Mouse (Mus musculus): ENCODE results near the gene Heatr6. TPM values are rescaled to one million over a fixed set of nuclear protein-coding genes. Genes with fewer than 3 reads are reported as not detected.

Heatr6 gene
- total RNA-seq, 2 experiments from 2014 or later = 10.1 to 14.4 TPM

GRCm38 (mm10) chr11:83802166-83802565 lies 48.7 kb downstream of the Heatr6 start:
- peak; percentile 44 for DNase-seq

- no peak for DNase-seq
Observed at GRCm38 (mm10) chr11:83802581-83802980, 49.1 kb downstream of the Heatr6 start.

GRCm38 (mm10) chr11:83810441-83810840 lies 56.9 kb downstream of the Heatr6 start:
- DNase-seq = no peak

- DNase-seq = no peak
Observed at GRCm38 (mm10) chr11:83815191-83815590, 61.7 kb downstream of the Heatr6 start.

- peak; percentile 74 for DNase-seq
Observed at GRCm38 (mm10) chr11:83815628-83816027, 62.1 kb downstream of the Heatr6 start.

- no peak for DNase-seq
Observed at GRCm38 (mm10) chr11:83817048-83817447, 63.6 kb downstream of the Heatr6 start.

GRCm38 (mm10) chr11:83817994-83818393 lies 64.5 kb downstream of the Heatr6 start:
- DNase-seq = no peak

GRCm38 (mm10) chr11:83818591-83819127 lies 65.2 kb downstream of the Heatr6 start:
- no peak for DNase-seq

GRCm38 (mm10) chr11:83819806-83820483 lies 66.4 kb downstream of the Heatr6 start:
- peak; percentile 15 for DNase-seq

- no peak for DNase-seq
Observed at GRCm38 (mm10) chr11:83826142-83826541, 72.6 kb downstream of the Heatr6 start.

- DNase-seq = no peak
Observed at GRCm38 (mm10) chr11:83828553-83829142, 75.2 kb downstream of the Heatr6 start.

GRCm38 (mm10) chr11:83832389-83832788 lies 78.9 kb downstream of the Heatr6 start:
- DNase-seq = peak; percentile 62

Other genes starting within 250 kb of the Heatr6 start
- not detected for gene Heatr9, start 231.5 kb upstream of the Heatr6 start, total RNA-seq (2021)
- gene Ccl5, start 223.2 kb upstream of the Heatr6 start, total RNA-seq (2021) = 1 to 10 TPM; 7.9 to 8.8 TPM
- gene Ccl9, start 175.1 kb upstream of the Heatr6 start, total RNA-seq (2021) = 10 to 100 TPM in 1 of 2 experiments, 1 to 10 TPM in 1; 8.6 to 12.2 TPM
- 10 to 100 TPM in 1 of 2 experiments, 1 to 10 TPM in 1; 6.6 to 12.9 TPM for gene Ccl6, start 160.6 kb upstream of the Heatr6 start, total RNA-seq (2021)
- not detected for gene Rpl9-ps1, start 108.1 kb upstream of the Heatr6 start, total RNA-seq (2021)
- gene Ccl3, start 104.3 kb upstream of the Heatr6 start, total RNA-seq (2021) = under 1 TPM in 1 of 2 experiments, not detected in 1; 0.36 TPM
- not detected for gene Ccl4, start 91.1 kb upstream of the Heatr6 start, total RNA-seq (2021)
- gene Wfdc17, start 49.7 kb upstream of the Heatr6 start, total RNA-seq (2021) = 1 to 10 TPM; 1.5 to 2.4 TPM
- gene Wfdc18, start 44.7 kb upstream of the Heatr6 start, total RNA-seq (2021) = not detected
- 1 to 10 TPM; 1.1 to 3.2 TPM for gene Wfdc21, start 6.8 kb upstream of the Heatr6 start, total RNA-seq (2021)
- gene Hnf1b, start 96.4 kb downstream of the Heatr6 start, total RNA-seq (2021) = 1 to 10 TPM; 1.5 to 2.7 TPM
- 10 to 100 TPM; 18.3 to 18.6 TPM for gene Ddx52, start 188.4 kb downstream of the Heatr6 start, total RNA-seq (2021)
- 10 to 100 TPM; 31.3 to 36.1 TPM for gene Synrg, start 210.7 kb downstream of the Heatr6 start, total RNA-seq (2021)

Data from adrenal gland, postnatal 10 days (tissue).